Mouse (Mus musculus): ENCODE results near the gene Tfip11.

- TF ChIP-seq POLR2A (IDR thresholded peaks at IDR 0.05; ENCODE audit: insufficient read depth, low read depth, low read length) (no peak), CTCF (IDR thresholded peaks at IDR 0.05) (no peak), EP300 (IDR thresholded peaks at IDR 0.05; ENCODE audit: insufficient read depth, low read depth, low read length) (no peak)
These were observed 31.5 kb upstream of the Tfip11 start for GRCm38 (mm10) chr5:112294696-112295095.

All from heart, adult 2 months (tissue).